9 mouse cellular contexts compared by ENCODE assay signal in the genomic region with DNA sequence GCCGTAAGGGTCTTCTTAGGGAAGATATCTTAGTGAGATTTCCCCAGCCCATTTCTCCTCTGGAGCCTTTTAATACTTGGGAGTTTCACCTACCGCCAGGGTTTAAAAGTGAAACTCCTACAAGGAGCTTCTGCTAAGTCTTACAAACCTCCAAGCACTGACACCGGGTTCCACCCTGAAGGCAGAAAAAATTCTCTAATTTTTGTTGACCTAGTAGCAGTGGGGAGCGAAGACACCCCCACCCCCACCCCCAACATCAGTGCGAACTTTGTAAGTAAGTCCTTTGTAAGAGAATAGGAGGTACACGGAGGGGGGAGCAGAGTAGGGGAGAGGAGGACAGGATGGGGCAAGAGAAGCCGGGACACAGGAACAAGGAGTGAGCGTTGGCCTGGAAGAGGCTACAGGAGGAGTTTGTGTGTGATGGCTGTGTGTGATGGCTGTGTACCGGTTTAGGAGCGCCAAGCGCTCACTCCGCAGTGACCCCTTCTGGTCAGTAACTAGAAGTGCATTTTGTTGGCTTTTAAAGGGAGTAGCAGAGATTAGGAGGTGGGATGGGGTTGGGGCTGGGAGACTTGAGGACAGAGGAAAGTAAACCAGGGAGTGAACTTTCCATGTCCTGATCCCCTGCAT. TPM values are rescaled to one million over a fixed set of nuclear protein-coding genes. Genes with fewer than 3 reads are reported as not detected.
DNase-seq lines count a peak whose midpoint lies in the region; TF ChIP-seq lines count a peak whose summit lies in the region.
"Had no signal": no experiment of that assay in that cellular context is flagged by ENCODE, and none has a peak within 500 bp of the region (broad histone marks: within the 10 kb centered on the region; RNA-seq: fewer than 3 reads in every experiment).

No protein-coding gene starts in this region.

- H3K27me3 ChIP-seq in heart, embryonic 10.5 days (ENCODE audit: insufficient read depth, poor library complexity, severe bottlenecking), result peaks cover 59% of the 10 kb centered on the region
- H3K27me3 ChIP-seq in E14TG2a.4 (ENCODE audit: insufficient read depth, low read length), result peaks cover 44% of the 10 kb centered on the region
- H3K27me3 ChIP-seq: CH12.LX had no signal

- no peaks in the 10 kb centered on the region for H3K36me3 ChIP-seq in heart, embryonic 10.5 days
- H3K36me3 ChIP-seq in E14TG2a.4 (ENCODE audit: insufficient read depth, low read length), result no peaks in the 10 kb centered on the region

- DNase-seq in heart, embryonic 10.5 days (ENCODE audit: low spot score), result no peak
- DNase-seq in heart, postnatal 25 days (ENCODE audit: low spot score), result no peak
- DNase-seq in cerebellum, adult 9-10 months, result peak; percentile 85
- peak; percentile 72 for DNase-seq in forelimb bud, embryonic 11.5 days (ENCODE audit: low read depth, low spot score)
- DNase-seq in left cerebral cortex, postnatal 36 days (ENCODE audit: low spot score in 2 of 2), result peak; percentile 37 to 54
- DNase-seq in retina, postnatal 1 day, result peak; percentile 92
- no peak for DNase-seq in urinary bladder, adult 2 months (ENCODE audit: low spot score)

- 1% methylated on average over 12 of the region's 12 CpGs for WGBS in heart, embryonic 10.5 days

- no peak overlapping the region for H3K27ac ChIP-seq in heart, embryonic 10.5 days

- 0 out of 2 replicates have a peak, but pooled peaks cover 8% of the 10 kb centered on the region for H3K9me3 ChIP-seq in heart, embryonic 10.5 days
- 0 out of 2 replicates have a peak, but pooled peaks cover 4% of the 10 kb centered on the region for H3K9me3 ChIP-seq in E14TG2a.4 (ENCODE audit: low read length)

- TF ChIP-seq CTCF in E14TG2a.4 (conservative IDR thresholded peaks at IDR 0.05; ENCODE audit: low read length), result peak; percentile 65

- intact Hi-C loops in heart, postnatal 25 days (cut with DNase I), result loop anchor here (5.0 kb wide), 2 partner anchors 361 to 471 kb away; no protein-coding TSS in a partner anchor
- intact Hi-C loops in left cerebral cortex, postnatal 36 days (cut with DNase I), result loop anchor here (5.0 to 10.0 kb wide), 4 partner anchors 64 to 472 kb away; no protein-coding TSS in a partner anchor

- H3K4me3 ChIP-seq in heart, embryonic 10.5 days, result peak overlapping the region; percentile 49; the same call in 1 of the 2 replicates
- H3K4me3 ChIP-seq in E14TG2a.4 (replicated peaks; ENCODE audit: low read length), result peak overlapping the region; percentile 87

- H3K4me1 ChIP-seq in heart, embryonic 10.5 days, result peaks cover 13% of the 10 kb centered on the region
- H3K4me1 ChIP-seq in E14TG2a.4 (replicated peaks; ENCODE audit: low read depth, low read length), result peaks cover 34% of the 10 kb centered on the region

RNA-seq across cellular contexts. Expression of a gene that starts 1.3 kb away (rescaled TPM):
- polyA plus RNA-seq in heart, embryonic 10.5 days (2016; fragmentation: Nextera tagmentation; extraction: Ambion mirVana), result 0.90 and 1.3 TPM in 2 replicates
- total RNA-seq in heart, postnatal 25 days (2021), result 1 to 10 TPM; 8.0 to 9.6 TPM
- total RNA-seq in left cerebral cortex, postnatal 36 days (2021), result 10 to 100 TPM; 24.0 to 31.8 TPM
- 0.38 and 0.44 TPM in 2 replicates for polyA plus RNA-seq in urinary bladder, adult 2 months (2012; rRNA removed)
- total RNA-seq: CH12.LX had no signal

Comparison
In these comparisons a context has a peak if more than half of its experiments do, and no peak if none do; other contexts are left out.
1. DNase-seq: peak in cerebellum, adult 9-10 months (single experiment), forelimb bud, embryonic 11.5 days (single experiment), left cerebral cortex, postnatal 36 days (2 of 2) and retina, postnatal 1 day (single experiment); none in heart, embryonic 10.5 days (single experiment), heart, postnatal 25 days (single experiment) and urinary bladder, adult 2 months (single experiment).